In genomic region chr9:35893112-35893511, GRCm38 (mm10) we compare ENCODE assay signal across 20 mouse cellular contexts. TPM values are rescaled to one million over a fixed set of nuclear protein-coding genes. Genes with fewer than 3 reads are reported as not detected.
"Had no signal": no experiment of that assay in that cellular context is flagged by ENCODE, and none has a peak within 500 bp of the region (broad histone marks: within the 10 kb centered on the region; RNA-seq: fewer than 3 reads in every experiment).

No protein-coding gene starts in this region.

RNA-seq across cellular contexts. Expression of gene 9230113P08Rik, which starts 15.1 kb away (rescaled TPM):
- total RNA-seq: layer of hippocampus, postnatal 36 days; left cerebral cortex, postnatal 14 days; monocyte, adult 5-6 weeks; neutrophil, adult 5-6 weeks had no signal
- polyA plus RNA-seq: intestine, embryonic 15.5 days; kidney, embryonic 15.5 days; limb, embryonic 10.5 days; limb, embryonic 13.5 days; liver, embryonic 12.5 days; liver, embryonic 15.5 days; lung, embryonic 15.5 days; midbrain, embryonic 10.5 days; midbrain, embryonic 13.5 days; midbrain, embryonic 16.5 days; myocyte; neural tube, embryonic 13.5 days; stomach, embryonic 15.5 days; testis, adult 2 months; urinary bladder, adult 2 months had no signal

RNA-seq across cellular contexts. Expression of gene 9230110F15Rik, which starts 49.2 kb away (rescaled TPM):
- total RNA-seq: layer of hippocampus, postnatal 10 days; layer of hippocampus, postnatal 36 days; left cerebral cortex, postnatal 14 days; monocyte, adult 5-6 weeks; neutrophil, adult 5-6 weeks had no signal
- polyA plus RNA-seq: intestine, embryonic 15.5 days; kidney, embryonic 15.5 days; limb, embryonic 10.5 days; limb, embryonic 13.5 days; liver, embryonic 12.5 days; liver, embryonic 15.5 days; lung, embryonic 15.5 days; midbrain, embryonic 10.5 days; midbrain, embryonic 13.5 days; midbrain, embryonic 16.5 days; myocyte; neural tube, embryonic 13.5 days; stomach, embryonic 15.5 days; testis, adult 2 months; urinary bladder, adult 2 months had no signal
